Mouse (Mus musculus) C2C12 (cell line): ENCODE measurements around the gene Upk1b. TPM values are rescaled to one million over a fixed set of nuclear protein-coding genes. Genes with fewer than 3 reads are reported as not detected.

Experiments used
- H3K27me3 ChIP-seq: one replicate; pipeline ENCODE4 v1.6.1; 2011; ENCODE audit not compliant: control insufficient read depth, insufficient read depth, insufficient read length
- H3K36me3 ChIP-seq: one replicate; pipeline ENCODE4 v1.6.1; 2011; ENCODE audit not compliant: control insufficient read depth, insufficient read depth
- H3K4me3 ChIP-seq: one replicate; pipeline ENCODE4 v1.5.1; 2011; ENCODE audit warnings: mild to moderate bottlenecking, control low read depth; ENCODE audit not compliant: poor library complexity, insufficient read depth, severe bottlenecking
- H3K79me2 ChIP-seq: one replicate; pipeline ENCODE4 v1.6.1; 2011; ENCODE audit not compliant: control insufficient read depth, insufficient read depth
- H3K79me3 ChIP-seq: one replicate; pipeline ENCODE4 v1.6.1; 2011; ENCODE audit warnings: low read depth, control low read depth
- H3ac ChIP-seq: one replicate; pipeline ENCODE3; 2011; ENCODE audit warnings: low read depth; ENCODE audit not compliant: control insufficient read depth, insufficient read length
- CEBPB ChIP-seq: IDR thresholded peaks from one replicate; pipeline ENCODE4 v1.6.1; 2011; ENCODE audit warnings: low read depth, mild to moderate bottlenecking, control low read depth, moderate library complexity
- CTCF ChIP-seq: IDR thresholded peaks from one replicate; pipeline ENCODE4 v1.5.1; 2011; ENCODE audit not compliant: control insufficient read depth, insufficient read depth, insufficient read length
- FOSL1 ChIP-seq: IDR thresholded peaks from one replicate; pipeline ENCODE4 v1.8.0; 2011; ENCODE audit warnings: mild to moderate bottlenecking, low read length; ENCODE audit not compliant: poor library complexity, insufficient read depth, severe bottlenecking
- MAX ChIP-seq: IDR thresholded peaks from one replicate; pipeline ENCODE4 v1.6.1; 2011; ENCODE audit warnings: mild to moderate bottlenecking, control low read depth
- MYOD1 ChIP-seq: IDR thresholded peaks from one replicate; pipeline ENCODE4 v1.6.1; 2011; ENCODE audit warnings: low read depth; ENCODE audit not compliant: control insufficient read depth, insufficient read length
- MYOG ChIP-seq: IDR thresholded peaks from one replicate; pipeline ENCODE4 v1.6.1; 2011; ENCODE audit not compliant: control insufficient read depth, insufficient read length; ENCODE audit errors: extremely low read depth
- USF1 ChIP-seq: IDR thresholded peaks from one replicate; pipeline ENCODE4 v1.6.1; 2011; ENCODE audit warnings: low read depth, mild to moderate bottlenecking, control low read depth, moderate library complexity
- polyA plus RNA-seq: library from polyadenylated mRNA; unstranded; fragments of >200 nt; fragmentation: generic; extraction: Trizol; gene quantifications from one replicate; pipeline ENCODE4 v1.2.1, GENCODE M21; 2012; ENCODE audit warnings: missing spikeins

The Upk1b gene
- polyA plus RNA-seq, 1 experiment = 0.04 TPM

DNA sequence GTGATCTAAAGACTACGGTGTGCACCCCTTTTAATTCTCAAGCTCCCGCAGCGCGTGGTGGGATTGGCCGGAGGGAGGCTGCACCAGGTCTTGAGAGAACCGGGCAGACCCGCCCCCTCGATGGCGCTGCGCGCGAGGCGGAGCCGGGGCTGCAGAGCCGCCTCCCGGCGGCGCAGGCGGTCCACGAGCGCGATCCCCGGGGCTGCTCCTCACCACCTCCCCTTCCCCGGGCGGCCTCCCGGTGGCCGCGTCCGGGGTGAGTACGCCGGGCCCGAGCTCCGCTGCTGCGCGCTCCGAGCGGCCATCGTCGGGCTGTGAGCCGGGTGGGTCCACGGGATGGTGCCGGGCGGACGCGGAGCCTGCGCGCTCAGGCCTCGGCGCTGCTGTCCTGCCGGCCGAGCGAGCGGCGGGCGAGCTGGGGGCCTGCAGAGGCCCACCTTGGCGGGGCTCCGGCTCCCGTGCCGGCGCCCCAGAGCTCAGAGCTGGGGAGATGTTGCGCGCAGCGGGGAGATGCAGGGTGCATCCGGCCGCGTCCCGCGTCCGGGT, 57.9 kb downstream of the Upk1b start, which contains the start of gene B4galt4:
Gene B4galt4 (plus strand): TSS at position 152 of the 546 bp plus-strand sequence.
- Histone ChIP-seq H3K79me3 (no peaks in the 10 kb centered on the region), H3K36me3 (no peaks in the 10 kb centered on the region), H3K4me3 (peak within 1 kb of the TSS; percentile 37), H3K79me2 (no peaks in the 10 kb centered on the region), H3ac (peak within 1 kb of the TSS; percentile 82), H3K27me3 (no peaks in the 10 kb centered on the region)
- TF ChIP-seq MYOG (no peak), CTCF (peak; percentile 28), USF1 (no peak), MAX (no peak), CEBPB (no peak), MYOD1 (no peak), FOSL1 (no peak)

DNA sequence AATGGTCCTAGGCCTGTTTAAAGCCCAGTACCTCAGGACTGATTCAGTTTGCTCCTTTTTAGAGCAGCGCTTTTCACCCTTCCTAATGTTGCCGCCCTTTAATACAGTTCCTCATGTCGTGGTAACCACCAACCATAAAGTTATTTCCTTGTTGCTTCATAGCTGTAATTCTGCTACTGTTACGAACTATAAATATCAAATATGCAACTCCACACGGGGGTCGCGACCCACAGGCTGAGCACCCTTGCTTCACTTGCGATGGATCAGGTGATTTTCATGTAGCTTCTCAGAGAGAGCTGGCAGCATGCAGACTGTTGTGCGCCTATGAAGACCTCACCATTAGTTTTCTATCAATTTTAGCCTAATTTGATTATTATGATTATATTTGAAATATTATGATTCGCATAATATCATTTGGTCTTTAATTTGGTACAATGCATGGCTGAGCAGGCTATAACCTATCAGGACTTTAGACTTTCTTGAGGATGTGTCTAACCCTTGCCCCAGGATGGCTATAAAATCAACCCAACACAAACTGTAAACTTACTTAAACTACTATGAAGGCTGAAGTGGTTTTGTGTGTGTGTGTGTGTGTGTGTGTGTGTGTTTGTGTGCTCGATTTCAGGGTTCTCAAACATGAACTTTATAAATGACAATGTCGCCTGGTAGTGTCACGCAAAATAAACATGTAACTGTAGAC, 58.8 kb downstream of the Upk1b start:
- no peak overlapping the region for H3K4me3 ChIP-seq
- no peak overlapping the region for H3ac ChIP-seq
- no peaks in the 10 kb centered on the region for H3K36me3 ChIP-seq
- TF ChIP-seq MYOD1 (no peak), MAX (no peak), FOSL1 (no peak), CTCF (no peak)
- H3K79me2 ChIP-seq = no peaks in the 10 kb centered on the region
- no peaks in the 10 kb centered on the region for H3K27me3 ChIP-seq
- H3K79me3 ChIP-seq = no peaks in the 10 kb centered on the region

DNA sequence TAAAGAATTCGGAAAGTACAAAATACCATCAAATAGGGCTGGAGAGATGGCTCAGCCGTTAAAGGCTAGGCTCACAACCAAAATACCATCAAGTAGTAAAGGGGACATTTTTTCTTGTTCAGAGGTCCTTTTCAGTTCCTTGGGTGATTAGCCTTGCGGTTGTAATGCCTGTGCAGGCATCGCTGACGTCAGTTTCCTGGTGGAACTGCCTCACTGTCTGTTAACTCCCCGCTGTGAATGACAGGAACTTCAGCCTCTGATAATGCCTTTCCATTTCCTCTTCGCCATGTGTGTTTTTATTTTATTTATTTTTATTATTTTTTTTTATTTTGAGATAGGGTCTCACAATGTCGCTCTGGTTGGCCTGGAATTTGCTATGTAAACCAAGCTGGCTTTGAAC, 69.2 kb downstream of the Upk1b start:
- H3K79me3 ChIP-seq = no peaks in the 10 kb centered on the region
- TF ChIP-seq MAX = no peak
- no peak for TF ChIP-seq MYOD1
- TF ChIP-seq MYOG = no peak
- TF ChIP-seq CEBPB = no peak
- TF ChIP-seq FOSL1 = no peak
- no peak for TF ChIP-seq CTCF
- no peak for TF ChIP-seq USF1
- no peak overlapping the region for H3K4me3 ChIP-seq

DNA sequence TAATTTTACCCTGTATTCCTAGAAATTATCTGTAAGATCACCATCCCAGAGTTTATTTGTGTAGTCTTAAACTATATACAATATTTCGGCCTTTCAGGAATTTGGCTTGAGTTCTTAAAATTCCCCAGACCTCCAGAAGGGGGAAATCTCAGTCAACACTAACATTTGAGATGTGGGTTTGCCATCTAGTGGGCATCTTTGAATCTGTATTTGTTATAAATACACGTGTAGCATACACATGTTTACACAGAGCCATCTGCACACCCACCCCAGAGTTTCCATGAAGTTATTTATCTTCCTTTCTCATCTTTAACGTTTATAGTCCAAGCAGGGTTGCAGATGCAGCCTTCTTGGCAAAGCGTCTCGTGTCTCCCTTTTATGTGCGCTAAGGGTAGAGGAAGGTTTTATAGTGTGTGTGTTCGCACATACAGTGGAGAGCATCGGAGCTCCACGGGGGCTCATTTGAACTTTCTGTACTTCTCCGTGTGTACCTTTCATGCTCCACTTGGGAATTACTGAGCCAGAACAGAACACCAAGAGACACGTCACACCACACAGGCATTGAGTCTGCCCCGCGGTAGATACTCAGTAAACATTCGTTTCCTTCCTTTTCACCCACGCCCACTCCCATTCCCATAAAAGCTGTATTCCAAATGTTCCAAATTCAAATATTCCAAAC, 70.4 kb downstream of the Upk1b start:
- Histone ChIP-seq H3K79me3 (no peaks in the 10 kb centered on the region), H3ac (no peak overlapping the region), H3K4me3 (no peak overlapping the region), H3K79me2 (no peaks in the 10 kb centered on the region), H3K36me3 (no peaks in the 10 kb centered on the region), H3K27me3 (no peaks in the 10 kb centered on the region)
- TF ChIP-seq CTCF (peak; percentile 12), MYOG (no peak)

More for the DNA sequence above, 69.2 kb downstream of the Upk1b start:
- Histone ChIP-seq H3K36me3 (no peaks in the 10 kb centered on the region), H3ac (no peak overlapping the region), H3K79me2 (no peaks in the 10 kb centered on the region), H3K27me3 (no peaks in the 10 kb centered on the region)

DNA sequence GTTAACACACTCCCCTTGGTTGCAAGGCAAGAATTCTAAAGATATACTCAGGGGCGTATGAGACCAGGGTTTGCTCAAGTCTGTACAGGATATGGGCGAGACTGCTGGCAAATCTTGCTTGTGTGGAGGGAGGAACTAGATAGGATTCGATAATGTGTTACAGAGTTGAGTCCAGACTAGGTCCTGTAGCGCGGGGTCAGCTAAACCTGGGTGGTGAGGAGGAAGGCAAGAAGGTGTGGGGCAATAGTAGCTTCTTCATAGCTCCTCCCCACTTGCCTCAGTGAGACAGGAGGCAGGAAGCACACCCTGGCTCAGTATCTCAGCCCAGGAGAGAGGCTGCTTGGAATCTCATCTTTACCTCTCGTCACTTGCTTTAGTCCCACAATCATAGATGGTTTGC, 71.0 kb downstream of the Upk1b start:
- H3K36me3 ChIP-seq = no peaks in the 10 kb centered on the region
- no peak overlapping the region for H3ac ChIP-seq
- no peak for TF ChIP-seq USF1
- no peak for TF ChIP-seq FOSL1
- no peak for TF ChIP-seq MAX
- TF ChIP-seq CTCF = no peak
- TF ChIP-seq CEBPB = no peak
- TF ChIP-seq MYOG = no peak
- no peak for TF ChIP-seq MYOD1
- no peaks in the 10 kb centered on the region for H3K79me2 ChIP-seq
- no peaks in the 10 kb centered on the region for H3K79me3 ChIP-seq
- no peak overlapping the region for H3K4me3 ChIP-seq
- H3K27me3 ChIP-seq = no peaks in the 10 kb centered on the region
